Mouse (Mus musculus): ENCODE measurements around the gene Opa3. TPM values are rescaled to one million over a fixed set of nuclear protein-coding genes. Genes with fewer than 3 reads are reported as not detected.
A peak's percentile ranks its signal among the peaks of the same experiment; 100 is the strongest.
"Not testable (repeated sequence)": the region's sequence is repeated elsewhere in the genome, so short reads cannot be mapped to it uniquely, and the experiment has no call there.

Gene Opa3
- polyA plus RNA-seq, 1 experiment, result 28.9 TPM

GRCm38 (mm10) chr7:19272173-19272764 lies 44.1 kb downstream of the Opa3 start:
- peak overlapping the region; percentile 99 for H3K27ac ChIP-seq (replicated peaks; ENCODE audit: low read depth, low read length)
- H3K4me1 ChIP-seq (ENCODE audit: control insufficient read depth, insufficient read depth, insufficient read length, low read length), result peaks cover 10% of the 10 kb centered on the region
- peak overlapping the region; percentile 97 for H3K4me3 ChIP-seq (ENCODE audit: insufficient read depth, low read depth, low read length)

GRCm38 (mm10) chr7:19276253-19276652 lies 48.1 kb downstream of the Opa3 start:
- H3K4me1 ChIP-seq (ENCODE audit: control insufficient read depth, insufficient read depth, insufficient read length, low read length), result no peaks in the 10 kb centered on the region
- H3K4me3 ChIP-seq (ENCODE audit: insufficient read depth, low read depth, low read length), result no peak overlapping the region
- H3K27ac ChIP-seq (replicated peaks; ENCODE audit: low read depth, low read length), result no peak overlapping the region

GRCm38 (mm10) chr7:19279052-19279451 lies 50.9 kb downstream of the Opa3 start:
- H3K4me1 ChIP-seq (ENCODE audit: control insufficient read depth, insufficient read depth, insufficient read length, low read length), result no peaks in the 10 kb centered on the region
- H3K27ac ChIP-seq (replicated peaks; ENCODE audit: low read depth, low read length), result no peak overlapping the region
- no peak overlapping the region for H3K4me3 ChIP-seq (ENCODE audit: insufficient read depth, low read depth, low read length)

GRCm38 (mm10) chr7:19279581-19280114 lies 51.5 kb downstream of the Opa3 start, which contains the start of gene Ppm1n:
Gene Ppm1n, minus strand, starts transcription at chr7:19280064.
- H3K4me3 ChIP-seq (ENCODE audit: insufficient read depth, low read depth, low read length), result no peak within 1 kb of the TSS
- H3K27ac ChIP-seq (replicated peaks; ENCODE audit: low read depth, low read length), result no peak within 1 kb of the TSS
- H3K4me1 ChIP-seq (ENCODE audit: control insufficient read depth, insufficient read depth, insufficient read length, low read length), result no peaks in the 10 kb centered on the region

- not testable (repeated sequence) for H3K27ac ChIP-seq (replicated peaks; ENCODE audit: low read depth, low read length); H3K4me1 ChIP-seq (ENCODE audit: control insufficient read depth, insufficient read depth, insufficient read length, low read length)
- H3K4me3 ChIP-seq (ENCODE audit: insufficient read depth, low read depth, low read length), result peak overlapping the region; percentile 44; the same call in 1 of the 2 replicates
Measured at GRCm38 (mm10) chr7:19281680-19282304, 53.7 kb downstream of the Opa3 start.

- H3K4me1 ChIP-seq (ENCODE audit: control insufficient read depth, insufficient read depth, insufficient read length, low read length), result no peaks in the 10 kb centered on the region
- H3K27ac ChIP-seq (replicated peaks; ENCODE audit: low read depth, low read length), result no peak within 1 kb of the TSS
- H3K4me3 ChIP-seq (ENCODE audit: insufficient read depth, low read depth, low read length), result peak within 1 kb of the TSS; percentile 58
Measured at GRCm38 (mm10) chr7:19282385-19282784, 54.3 kb downstream of the Opa3 start, which contains the start of gene Rtn2. Gene Rtn2, plus strand, starts transcription at chr7:19282624.

- no peak overlapping the region for H3K27ac ChIP-seq (replicated peaks; ENCODE audit: low read depth, low read length)
Measured at GRCm38 (mm10) chr7:19282791-19283405, 54.8 kb downstream of the Opa3 start.

GRCm38 (mm10) chr7:19283406-19283804 lies 55.3 kb downstream of the Opa3 start:
- no peak overlapping the region for H3K4me3 ChIP-seq (ENCODE audit: insufficient read depth, low read depth, low read length)
- no peaks in the 10 kb centered on the region for H3K4me1 ChIP-seq (ENCODE audit: control insufficient read depth, insufficient read depth, insufficient read length, low read length)
- no peak overlapping the region for H3K27ac ChIP-seq (replicated peaks; ENCODE audit: low read depth, low read length)

More at GRCm38 (mm10) chr7:19282791-19283405, 54.8 kb downstream of the Opa3 start:
- Histone ChIP-seq H3K4me3 (ENCODE audit: insufficient read depth, low read depth, low read length) (peak overlapping the region; percentile 58), H3K4me1 (ENCODE audit: control insufficient read depth, insufficient read depth, insufficient read length, low read length) (no peaks in the 10 kb centered on the region)

GRCm38 (mm10) chr7:19284763-19285162 lies 56.6 kb downstream of the Opa3 start:
- H3K4me1 ChIP-seq (ENCODE audit: control insufficient read depth, insufficient read depth, insufficient read length, low read length), result no peaks in the 10 kb centered on the region
- no peak overlapping the region for H3K4me3 ChIP-seq (ENCODE audit: insufficient read depth, low read depth, low read length)
- no peak overlapping the region for H3K27ac ChIP-seq (replicated peaks; ENCODE audit: low read depth, low read length)

- no peak overlapping the region for H3K27ac ChIP-seq (replicated peaks; ENCODE audit: low read depth, low read length)
Measured at GRCm38 (mm10) chr7:19290969-19291596, 62.9 kb downstream of the Opa3 start.

GRCm38 (mm10) chr7:19295503-19296185 lies 67.5 kb downstream of the Opa3 start:
- Histone ChIP-seq H3K27ac (replicated peaks; ENCODE audit: low read depth, low read length) (no peak overlapping the region), H3K4me3 (ENCODE audit: insufficient read depth, low read depth, low read length) (peak overlapping the region; percentile 48), H3K4me1 (ENCODE audit: control insufficient read depth, insufficient read depth, insufficient read length, low read length) (no peaks in the 10 kb centered on the region; the same call in 1 of the 2 replicates)

More at GRCm38 (mm10) chr7:19290969-19291596, 62.9 kb downstream of the Opa3 start:
- Histone ChIP-seq H3K4me3 (ENCODE audit: insufficient read depth, low read depth, low read length) (peak overlapping the region; percentile 36), H3K4me1 (ENCODE audit: control insufficient read depth, insufficient read depth, insufficient read length, low read length) (no peaks in the 10 kb centered on the region; the same call in 1 of the 2 replicates)

- no peak overlapping the region for H3K4me3 ChIP-seq (ENCODE audit: insufficient read depth, low read depth, low read length)
- no peaks in the 10 kb centered on the region; the same call in 1 of the 2 replicates for H3K4me1 ChIP-seq (ENCODE audit: control insufficient read depth, insufficient read depth, insufficient read length, low read length)
- no peak overlapping the region for H3K27ac ChIP-seq (replicated peaks; ENCODE audit: low read depth, low read length)
Measured at GRCm38 (mm10) chr7:19297034-19297433, 68.9 kb downstream of the Opa3 start.

GRCm38 (mm10) chr7:19297794-19298193 lies 69.7 kb downstream of the Opa3 start:
- Histone ChIP-seq H3K4me3 (ENCODE audit: insufficient read depth, low read depth, low read length) (no peak overlapping the region), H3K27ac (replicated peaks; ENCODE audit: low read depth, low read length) (no peak overlapping the region), H3K4me1 (ENCODE audit: control insufficient read depth, insufficient read depth, insufficient read length, low read length) (no peaks in the 10 kb centered on the region; the same call in 1 of the 2 replicates)

GRCm38 (mm10) chr7:19299194-19299593 lies 71.1 kb downstream of the Opa3 start:
- Histone ChIP-seq H3K27ac (replicated peaks; ENCODE audit: low read depth, low read length) (no peak overlapping the region), H3K4me1 (ENCODE audit: control insufficient read depth, insufficient read depth, insufficient read length, low read length) (no peaks in the 10 kb centered on the region), H3K4me3 (ENCODE audit: insufficient read depth, low read depth, low read length) (no peak overlapping the region)
